Comparison of ENCODE assay signal across 9 mouse cellular contexts in genomic region chr6:103674332-103674731, GRCm38 (mm10).
DNase-seq lines count a peak whose midpoint lies in the region; ATAC-seq and TF ChIP-seq lines count a peak whose summit lies in the region.
"Had no signal": no experiment of that assay in that cellular context is flagged by ENCODE, and none has a peak within 500 bp of the region (broad histone marks: within the 10 kb centered on the region; RNA-seq: fewer than 3 reads in every experiment).

No protein-coding gene starts in this region.

- no peak for DNase-seq in hindbrain, embryonic 11.5 days (ENCODE audit: low spot score)
- peak; percentile 96 for DNase-seq in cerebellum, adult 9-10 months
- DNase-seq in heart, postnatal 14 days: peak; percentile 14 to 38
- DNase-seq in lung, adult 2 months: peak; percentile 2

- H3K27ac ChIP-seq in hindbrain, embryonic 13.5 days: 0 out of 2 replicates have a peak overlapping the region, but pooled peaks have one; percentile 8
- no peak overlapping the region for H3K27ac ChIP-seq in hindbrain, embryonic 11.5 days (ENCODE audit: low read depth, low read length)
- H3K27ac ChIP-seq in kidney, embryonic 16.5 days (ENCODE audit: low read length): no peak overlapping the region

- no peak overlapping the region for H3K4me2 ChIP-seq in hindbrain, embryonic 13.5 days
- no peak overlapping the region for H3K4me2 ChIP-seq in hindbrain, embryonic 11.5 days (replicated peaks; ENCODE audit: low read depth, low read length)
- no peak overlapping the region for H3K4me2 ChIP-seq in kidney, embryonic 16.5 days (replicated peaks; ENCODE audit: low read depth, low read length)

- intact Hi-C loops in heart, postnatal 14 days (cut with DNase I): no loop called here

- H3K36me3 ChIP-seq in hindbrain, embryonic 13.5 days: peaks cover 13% of the 10 kb centered on the region
- H3K36me3 ChIP-seq in hindbrain, embryonic 11.5 days (ENCODE audit: control insufficient read depth, insufficient read depth, low read length): no peaks in the 10 kb centered on the region
- no peaks in the 10 kb centered on the region for H3K36me3 ChIP-seq in kidney, embryonic 16.5 days (ENCODE audit: insufficient read depth, low read length)
- H3K36me3 ChIP-seq: G1E had no signal

- no peak overlapping the region for H3K4me3 ChIP-seq in hindbrain, embryonic 13.5 days
- H3K4me3 ChIP-seq in hindbrain, embryonic 11.5 days (ENCODE audit: low read depth, low read length): no peak overlapping the region
- no peak overlapping the region for H3K4me3 ChIP-seq in lung, adult 2 months (replicated peaks; ENCODE audit: extremely low read depth, low read depth, low read length)
- no peak overlapping the region for H3K4me3 ChIP-seq in kidney, embryonic 16.5 days (ENCODE audit: low read length)

- H3K9me3 ChIP-seq in hindbrain, embryonic 13.5 days: no peaks in the 10 kb centered on the region
- H3K9me3 ChIP-seq in hindbrain, embryonic 11.5 days (ENCODE audit: control insufficient read depth, low read length): no peaks in the 10 kb centered on the region
- H3K9me3 ChIP-seq in kidney, embryonic 16.5 days (ENCODE audit: low read length): no peaks in the 10 kb centered on the region

- peaks cover 6% of the 10 kb centered on the region; the same call in 1 of the 2 replicates for H3K4me1 ChIP-seq in hindbrain, embryonic 13.5 days (replicated peaks)
- H3K4me1 ChIP-seq in hindbrain, embryonic 11.5 days (replicated peaks; ENCODE audit: control insufficient read depth, insufficient read depth, low read length): no peaks in the 10 kb centered on the region
- no peaks in the 10 kb centered on the region for H3K4me1 ChIP-seq in lung, adult 2 months (ENCODE audit: control insufficient read depth, insufficient read depth, low read length)
- no peaks in the 10 kb centered on the region for H3K4me1 ChIP-seq in kidney, embryonic 16.5 days (ENCODE audit: insufficient read depth, low read length)

- H3K9ac ChIP-seq in hindbrain, embryonic 13.5 days: no peak overlapping the region
- H3K9ac ChIP-seq in hindbrain, embryonic 11.5 days (ENCODE audit: low read depth, low read length): no peak overlapping the region
- no peak overlapping the region for H3K9ac ChIP-seq in kidney, embryonic 16.5 days (replicated peaks; ENCODE audit: low read length)

- 70% methylated on average over 6 of the region's 6 CpGs for WGBS in hindbrain, embryonic 13.5 days
- WGBS in hindbrain, embryonic 11.5 days: 77% methylated on average over 6 of the region's 6 CpGs
- WGBS in lung, adult 2 months: 42% methylated on average over 6 of the region's 6 CpGs
- WGBS in kidney, embryonic 16.5 days: 39% methylated on average over 6 of the region's 6 CpGs

- TF ChIP-seq CTCF in lung, adult 2 months (IDR thresholded peaks at IDR 0.05; ENCODE audit: insufficient read depth, low read length): no peak

- H3K27me3 ChIP-seq in hindbrain, embryonic 13.5 days: no peaks in the 10 kb centered on the region
- no peaks in the 10 kb centered on the region for H3K27me3 ChIP-seq in hindbrain, embryonic 11.5 days (ENCODE audit: control insufficient read depth, insufficient read depth, low read length)
- H3K27me3 ChIP-seq in kidney, embryonic 16.5 days (ENCODE audit: insufficient read depth, low read length): no peaks in the 10 kb centered on the region

- TF ChIP-seq POLR2A in lung, adult 2 months (IDR thresholded peaks at IDR 0.05; ENCODE audit: borderline replicate concordance, extremely low read depth, low read depth, low read length): no peak

- ATAC-seq in hindbrain, embryonic 13.5 days (ENCODE audit: low FRiP score): no peak
- no peak for ATAC-seq in hindbrain, embryonic 11.5 days (ENCODE audit: low FRiP score)
- ATAC-seq in erythroblast, adult 5-6 weeks (replicated peaks; ENCODE audit: low FRiP score, poor library complexity, severe bottlenecking): no peak
- ATAC-seq in kidney, embryonic 16.5 days (ENCODE audit: low FRiP score, low TSS enrichment): no peak
- ATAC-seq in CD4-positive, CD25-positive, alpha-beta regulatory T cell, adult 4 months: no peak
